Mouse (Mus musculus) bone marrow, adult 2 months (tissue): ENCODE results near the gene Amz1.

Source experiments
- CTCF ChIP-seq: fragments of 200-500 bp; IDR thresholded peaks from 2 replicates; pipeline ENCODE4 v1.5.1; 2011; ENCODE audit warnings: low read length, control low read depth; ENCODE audit not compliant: control insufficient read depth, insufficient read depth
- POLR2A ChIP-seq: fragments of 200-500 bp; IDR thresholded peaks from 2 replicates; pipeline ENCODE4 v1.6.1; 2011; ENCODE audit warnings: low read depth, mild to moderate bottlenecking, control low read depth, low read length, borderline replicate concordance; ENCODE audit not compliant: control insufficient read depth

GRCm38 (mm10) chr5:140798158-140798557, 74.2 kb downstream of the Amz1 start:
- TF ChIP-seq CTCF (no peak), POLR2A (no peak)
